Mouse (Mus musculus): ENCODE results near the gene Cdr2l. TPM values are rescaled to one million over a fixed set of nuclear protein-coding genes. Genes with fewer than 3 reads are reported as not detected.

Cdr2l gene
- polyA plus RNA-seq, 1 experiment from 2014 or later: 19.8 TPM

DNA sequence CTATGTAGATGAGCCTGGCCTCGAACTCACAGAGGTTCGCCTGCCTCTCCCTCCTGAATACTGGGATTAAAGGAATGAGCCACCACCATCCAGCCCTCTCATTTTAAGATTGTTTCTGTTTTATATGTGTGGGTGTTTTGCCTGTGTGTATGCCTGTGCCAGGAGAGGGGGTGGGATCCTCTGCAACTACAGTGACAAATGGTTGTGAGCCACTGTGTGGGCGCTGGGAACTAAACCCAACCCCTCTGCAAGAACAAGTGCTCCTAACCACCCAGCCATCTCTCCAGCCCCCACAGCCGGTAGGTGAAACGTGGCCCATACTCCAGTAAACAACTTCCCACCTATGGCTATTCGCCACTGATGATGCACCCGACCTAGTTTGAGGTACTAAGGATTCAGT is 9.6 kb downstream of the Cdr2l start:
- ATAC-seq (ENCODE audit: insufficient read depth) (no peak), DNase-seq (no peak)
- no peaks in the 10 kb centered on the region for H3K9me3 ChIP-seq (ENCODE audit: low read depth, low read length)
- H3K27ac ChIP-seq (ENCODE audit: low read depth): no peak overlapping the region
- H3K27me3 ChIP-seq (ENCODE audit: insufficient read depth, low read length): no peaks in the 10 kb centered on the region
- H3K9ac ChIP-seq: no peak overlapping the region
- TF ChIP-seq CTCF (IDR thresholded peaks at IDR 0.05; ENCODE audit: low read depth): no peak
- 91% methylated on average over 7 of the region's 7 CpGs for WGBS
- no peak overlapping the region for H3K4me2 ChIP-seq
- no peak overlapping the region for H3K4me3 ChIP-seq (ENCODE audit: low read depth, low read length)
- peaks cover 59% of the 10 kb centered on the region for H3K36me3 ChIP-seq (ENCODE audit: insufficient read depth)
- H3K4me1 ChIP-seq (ENCODE audit: insufficient read depth): no peaks in the 10 kb centered on the region

GRCm38 (mm10) chr11:115393721-115394325 is 12.1 kb downstream of the Cdr2l start:
- Histone ChIP-seq H3K9ac (no peak overlapping the region), H3K4me2 (peak overlapping the region; percentile 39), H3K27ac (ENCODE audit: low read depth) (no peak overlapping the region), H3K4me3 (ENCODE audit: low read depth, low read length) (no peak overlapping the region), H3K9me3 (ENCODE audit: low read depth, low read length) (no peaks in the 10 kb centered on the region), H3K4me1 (ENCODE audit: insufficient read depth) (no peaks in the 10 kb centered on the region), H3K36me3 (ENCODE audit: insufficient read depth) (peaks cover 60% of the 10 kb centered on the region), H3K27me3 (ENCODE audit: insufficient read depth, low read length) (no peaks in the 10 kb centered on the region)
- DNase-seq: peak; percentile 28
- TF ChIP-seq CTCF (IDR thresholded peaks at IDR 0.05; ENCODE audit: low read depth): no peak
- 57% methylated on average over 34 of the region's 34 CpGs for WGBS
- ATAC-seq (ENCODE audit: insufficient read depth): no peak

DNA sequence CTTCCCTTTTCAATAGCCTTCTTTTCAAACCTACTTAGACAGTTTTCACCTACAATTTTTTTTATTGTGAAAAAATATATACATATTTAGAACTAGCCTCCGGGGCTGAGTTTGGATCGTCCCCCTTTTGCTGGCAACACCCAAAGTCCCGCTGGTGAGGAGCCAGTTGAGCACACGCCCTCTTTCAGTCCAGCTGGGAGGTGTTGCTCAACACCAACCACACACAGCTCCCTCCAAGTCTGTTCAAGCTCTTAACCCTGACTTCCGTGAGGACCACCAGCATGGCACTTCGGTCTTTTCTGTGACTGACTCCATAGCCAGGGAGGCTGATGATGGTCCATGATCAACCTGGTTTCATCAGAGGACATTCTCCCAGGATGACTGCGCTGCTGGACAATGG is 16.4 kb downstream of the Cdr2l start:
- no peaks in the 10 kb centered on the region for H3K9me3 ChIP-seq (ENCODE audit: low read depth, low read length)
- ATAC-seq (ENCODE audit: insufficient read depth) (peak; percentile 75), DNase-seq (peak; percentile 80)
- 46% methylated on average over 7 of the region's 7 CpGs for WGBS
- H3K4me1 ChIP-seq (ENCODE audit: insufficient read depth): no peaks in the 10 kb centered on the region
- no peak for TF ChIP-seq CTCF (IDR thresholded peaks at IDR 0.05; ENCODE audit: low read depth)
- no peak overlapping the region for H3K4me3 ChIP-seq (ENCODE audit: low read depth, low read length)
- no peak overlapping the region for H3K4me2 ChIP-seq
- peaks cover 34% of the 10 kb centered on the region for H3K36me3 ChIP-seq (ENCODE audit: insufficient read depth)
- no peaks in the 10 kb centered on the region for H3K27me3 ChIP-seq (ENCODE audit: insufficient read depth, low read length)
- H3K9ac ChIP-seq: no peak overlapping the region
- H3K27ac ChIP-seq (ENCODE audit: low read depth): no peak overlapping the region

- ATAC-seq (ENCODE audit: insufficient read depth) (no peak), DNase-seq (no peak)
- H3K36me3 ChIP-seq (ENCODE audit: insufficient read depth): peaks cover 13% of the 10 kb centered on the region; the same call in 1 of the 2 replicates
- H3K4me1 ChIP-seq (ENCODE audit: insufficient read depth): peaks cover 7% of the 10 kb centered on the region
- WGBS: 61% methylated on average over 3 of the region's 3 CpGs
- no peaks in the 10 kb centered on the region for H3K9me3 ChIP-seq (ENCODE audit: low read depth, low read length)
- H3K4me3 ChIP-seq (ENCODE audit: low read depth, low read length): no peak overlapping the region
- no peak overlapping the region for H3K27ac ChIP-seq (ENCODE audit: low read depth)
- no peak for TF ChIP-seq CTCF (IDR thresholded peaks at IDR 0.05; ENCODE audit: low read depth)
- no peak overlapping the region for H3K9ac ChIP-seq
- no peak overlapping the region for H3K4me2 ChIP-seq
- no peaks in the 10 kb centered on the region for H3K27me3 ChIP-seq (ENCODE audit: insufficient read depth, low read length)
These were observed 18.4 kb downstream of the Cdr2l start for GRCm38 (mm10) chr11:115400126-115400525.

DNA sequence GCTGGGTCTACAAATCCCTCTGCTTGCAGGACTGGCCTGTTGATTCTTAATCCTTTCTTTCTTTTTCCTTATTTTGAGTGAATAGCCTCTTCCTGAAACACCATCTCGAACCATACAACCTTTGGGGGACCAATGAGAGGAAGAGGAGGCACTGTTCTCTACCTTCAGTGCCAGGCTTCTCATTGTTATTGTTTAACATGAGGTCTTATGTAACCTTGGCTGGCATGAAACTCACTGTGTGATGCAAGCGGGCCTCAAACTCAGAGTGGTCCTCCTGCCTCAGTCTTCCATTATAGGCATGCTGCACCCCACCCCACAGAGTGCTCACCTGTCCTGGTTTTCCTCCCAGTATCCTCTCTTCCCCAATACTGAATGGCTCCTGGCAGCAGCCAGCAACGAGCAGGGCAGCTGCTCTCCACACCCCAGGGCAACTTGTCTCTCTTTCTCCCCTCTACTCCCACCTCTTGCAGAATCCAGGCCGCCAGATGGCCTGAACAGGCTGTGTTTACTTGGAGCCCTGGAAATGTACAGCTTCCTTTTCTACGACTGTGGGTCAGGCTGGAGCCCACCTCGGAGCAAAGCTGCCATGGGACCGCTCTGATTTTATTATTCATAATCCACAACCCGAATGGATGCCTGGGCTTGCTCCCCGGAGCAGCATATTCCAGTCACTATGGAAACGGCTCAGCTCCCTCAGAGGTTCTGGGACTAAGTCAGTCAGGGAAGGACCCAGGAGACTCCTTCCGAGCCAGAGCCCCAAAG is 19.1 kb downstream of the Cdr2l start:
- no peak for TF ChIP-seq CTCF (IDR thresholded peaks at IDR 0.05; ENCODE audit: low read depth)
- Histone ChIP-seq H3K27ac (ENCODE audit: low read depth) (peak overlapping the region; percentile 12; the same call in 1 of the 2 replicates), H3K9me3 (ENCODE audit: low read depth, low read length) (no peaks in the 10 kb centered on the region), H3K27me3 (ENCODE audit: insufficient read depth, low read length) (no peaks in the 10 kb centered on the region), H3K4me1 (ENCODE audit: insufficient read depth) (peaks cover 7% of the 10 kb centered on the region), H3K4me2 (no peak overlapping the region), H3K4me3 (ENCODE audit: low read depth, low read length) (no peak overlapping the region), H3K36me3 (ENCODE audit: insufficient read depth) (0 out of 2 replicates have a peak, but pooled peaks cover 10% of the 10 kb centered on the region), H3K9ac (no peak overlapping the region)
- ATAC-seq (ENCODE audit: insufficient read depth) (no peak), DNase-seq (no peak)
- WGBS: 44% methylated on average over 11 of the region's 11 CpGs

- Histone ChIP-seq H3K27me3 (ENCODE audit: insufficient read depth, low read length) (no peaks in the 10 kb centered on the region), H3K4me1 (ENCODE audit: insufficient read depth) (peaks cover 7% of the 10 kb centered on the region), H3K4me2 (peak within 1 kb of the TSS; percentile 74), H3K9me3 (ENCODE audit: low read depth, low read length) (no peaks in the 10 kb centered on the region), H3K27ac (ENCODE audit: low read depth) (peak within 1 kb of the TSS; percentile 88), H3K9ac (peak within 1 kb of the TSS; percentile 91), H3K4me3 (ENCODE audit: low read depth, low read length) (peak within 1 kb of the TSS; percentile 83), H3K36me3 (ENCODE audit: insufficient read depth) (peaks cover 19% of the 10 kb centered on the region)
- ATAC-seq (ENCODE audit: insufficient read depth): peak; percentile 92
- 3% methylated on average over 50 of the region's 50 CpGs for WGBS
- peak; percentile 92 for DNase-seq
- no peak for TF ChIP-seq CTCF (IDR thresholded peaks at IDR 0.05; ENCODE audit: low read depth)
These were observed 21.8 kb downstream of the Cdr2l start, which contains the start of gene Mrpl58 for GRCm38 (mm10) chr11:115403338-115404124. TSS of gene Mrpl58 (plus strand) at chr11:115403752.

- WGBS: 93% methylated on average over 6 of the region's 6 CpGs
- no peak for TF ChIP-seq CTCF (IDR thresholded peaks at IDR 0.05; ENCODE audit: low read depth)
- no peak for DNase-seq
- no peaks in the 10 kb centered on the region for H3K27me3 ChIP-seq (ENCODE audit: insufficient read depth, low read length)
- H3K4me3 ChIP-seq (ENCODE audit: low read depth, low read length): no peak overlapping the region
- no peak overlapping the region for H3K27ac ChIP-seq (ENCODE audit: low read depth)
- no peaks in the 10 kb centered on the region for H3K9me3 ChIP-seq (ENCODE audit: low read depth, low read length)
- no peak overlapping the region for H3K4me2 ChIP-seq
- H3K4me1 ChIP-seq (ENCODE audit: insufficient read depth): peaks cover 7% of the 10 kb centered on the region
- no peak for ATAC-seq (ENCODE audit: insufficient read depth)
- peaks cover 35% of the 10 kb centered on the region for H3K36me3 ChIP-seq (ENCODE audit: insufficient read depth)
- no peak overlapping the region for H3K9ac ChIP-seq
These were observed 24.0 kb downstream of the Cdr2l start for GRCm38 (mm10) chr11:115405723-115406122.

All from lung, embryonic 14.5 days (tissue).